In the genomic region with DNA sequence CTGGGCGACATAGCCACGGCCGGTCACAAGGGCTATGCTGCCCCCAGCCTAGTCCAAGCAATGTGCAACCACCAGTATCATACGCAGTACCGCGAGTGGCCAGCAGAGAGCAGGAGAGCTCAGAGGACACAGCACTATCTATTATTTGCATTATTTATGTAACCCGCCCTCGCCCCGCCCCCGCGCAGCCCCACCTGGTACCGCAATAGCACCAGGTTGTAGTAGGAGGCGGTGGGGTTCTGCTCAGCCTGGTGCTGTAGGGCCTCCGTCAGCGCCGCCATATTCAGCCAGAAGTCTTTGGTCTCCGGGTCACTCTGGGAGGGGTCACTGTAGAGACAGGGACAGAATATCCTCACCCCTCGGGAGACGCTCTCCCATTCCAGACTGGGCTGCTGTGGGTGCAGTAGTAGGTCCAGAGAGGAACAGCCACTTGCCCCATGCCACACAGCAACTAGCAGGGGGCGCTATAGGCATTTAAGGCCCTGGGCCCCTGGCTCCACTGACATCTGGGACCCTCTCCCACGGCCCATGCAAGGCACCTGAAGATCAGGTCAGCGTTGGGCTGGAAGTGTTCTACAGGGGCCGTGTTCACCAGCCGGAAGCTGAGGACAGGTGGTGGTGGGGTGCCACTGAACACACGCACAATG, we compare ENCODE assay signal across 8 mouse cellular contexts. TPM values are rescaled to one million over a fixed set of nuclear protein-coding genes. Genes with fewer than 3 reads are reported as not detected.
DNase-seq lines count a peak whose midpoint lies in the region; ATAC-seq and TF ChIP-seq lines count a peak whose summit lies in the region.

No protein-coding gene starts in this region.

- no peak overlapping the region for H3K27ac ChIP-seq in forebrain, embryonic 13.5 days
- peak overlapping the region; percentile 60 for H3K27ac ChIP-seq in layer of hippocampus, adult 2 months

- no peaks in the 10 kb centered on the region for H3K9me3 ChIP-seq in E14TG2a.4 (ENCODE audit: low read length)
- H3K9me3 ChIP-seq in forebrain, embryonic 13.5 days (replicated peaks): no peaks in the 10 kb centered on the region

- WGBS in forebrain, embryonic 13.5 days: 23% methylated on average over 25 of the region's 25 CpGs
- WGBS in lung, adult 2 months: 31% methylated on average over 25 of the region's 25 CpGs

- H3K27me3 ChIP-seq in E14TG2a.4 (ENCODE audit: insufficient read depth, low read length): peaks cover 4% of the 10 kb centered on the region
- H3K27me3 ChIP-seq in forebrain, embryonic 13.5 days: peaks cover 28% of the 10 kb centered on the region

- TF ChIP-seq POLR2A in lung, adult 2 months (IDR thresholded peaks at IDR 0.05; ENCODE audit: borderline replicate concordance, extremely low read depth, low read depth, low read length): no peak

- peaks cover 57% of the 10 kb centered on the region for H3K4me1 ChIP-seq in E14TG2a.4 (replicated peaks; ENCODE audit: low read depth, low read length)
- H3K4me1 ChIP-seq in forebrain, embryonic 13.5 days: peaks cover 8% of the 10 kb centered on the region
- H3K4me1 ChIP-seq in lung, adult 2 months (ENCODE audit: control insufficient read depth, insufficient read depth, low read length): no peaks in the 10 kb centered on the region

- H3K4me2 ChIP-seq in forebrain, embryonic 13.5 days: peak overlapping the region; percentile 49

- peak; percentile 39 for TF ChIP-seq CTCF in E14TG2a.4 (conservative IDR thresholded peaks at IDR 0.05; ENCODE audit: low read length)
- TF ChIP-seq CTCF in layer of hippocampus, adult 2 months (conservative IDR thresholded peaks at IDR 0.05): peak; percentile 92
- TF ChIP-seq CTCF in lung, adult 2 months (IDR thresholded peaks at IDR 0.05; ENCODE audit: insufficient read depth, low read length): peak; percentile 88

- H3K36me3 ChIP-seq in E14TG2a.4 (ENCODE audit: insufficient read depth, low read length): peaks cover 32% of the 10 kb centered on the region
- peaks cover 27% of the 10 kb centered on the region for H3K36me3 ChIP-seq in forebrain, embryonic 13.5 days (ENCODE audit: poor library complexity, severe bottlenecking)

- peak; percentile 72 for DNase-seq in c-Kit-positive CD71-positive TER-119-positive erythroid progenitor cells, embryonic 14.5 days (ENCODE audit: low spot score)
- peak; percentile 90 for DNase-seq in heart, postnatal 4 days
- DNase-seq in layer of hippocampus, adult 2 months (ENCODE audit: low spot score in 2 of 2): peak; percentile 79 to 91
- DNase-seq in lung, adult 2 months: peak; percentile 82
- peak; percentile 78 for DNase-seq in thymus, postnatal 14 days

- H3K9ac ChIP-seq in forebrain, embryonic 13.5 days: peak overlapping the region; percentile 30; the same call in 1 of the 2 replicates

- ATAC-seq in forebrain, embryonic 13.5 days: peak; percentile 78
- peak; percentile 56; the same call in 1 of the 2 replicates for ATAC-seq in neutrophil, adult 5-6 weeks (ENCODE audit: extremely low read depth, insufficient number of reproducible peaks, low FRiP score, poor library complexity, severe bottlenecking)

- H3K4me3 ChIP-seq in E14TG2a.4 (replicated peaks; ENCODE audit: low read length): peak overlapping the region; percentile 71
- H3K4me3 ChIP-seq in forebrain, embryonic 13.5 days: 0 out of 2 replicates have a peak overlapping the region, but pooled peaks have one; percentile 17
- peak overlapping the region; percentile 6; the same call in 1 of the 2 replicates for H3K4me3 ChIP-seq in layer of hippocampus, adult 2 months
- no peak overlapping the region for H3K4me3 ChIP-seq in lung, adult 2 months (replicated peaks; ENCODE audit: extremely low read depth, low read depth, low read length)

RNA-seq across cellular contexts. Expression of a gene that starts 8.3 kb away (rescaled TPM):
- polyA plus RNA-seq in forebrain, embryonic 13.5 days (2015; fragmentation: Nextera tagmentation; extraction: Ambion mirVana): 0.33 and 0.44 TPM in 2 replicates
- total RNA-seq in heart, postnatal 4 days (2021): 1 to 10 TPM; 7.5 to 7.6 TPM
- under 1 TPM; 0.72 to 0.81 TPM for total RNA-seq in layer of hippocampus, adult 2 months (2021)
- 25.0 and 31.3 TPM in 2 replicates for polyA plus RNA-seq in lung, adult 2 months (2012; rRNA removed)
- 0.58 and 0.86 TPM in 2 replicates for total RNA-seq in neutrophil, adult 5-6 weeks (2017)

RNA-seq across cellular contexts. Expression of a gene that starts 15.6 kb away (rescaled TPM):
- polyA plus RNA-seq in forebrain, embryonic 13.5 days (2015; fragmentation: Nextera tagmentation; extraction: Ambion mirVana): 39.6 and 47.2 TPM in 2 replicates
- total RNA-seq in heart, postnatal 4 days (2021): 1 to 10 TPM; 1.6 to 2.4 TPM
- 100 to 1,000 TPM; 101 to 112 TPM for total RNA-seq in layer of hippocampus, adult 2 months (2021)
- 20.0 and 23.3 TPM in 2 replicates for polyA plus RNA-seq in lung, adult 2 months (2012; rRNA removed)
- 78.8 and 80.4 TPM in 2 replicates for total RNA-seq in neutrophil, adult 5-6 weeks (2017)

RNA-seq across cellular contexts. Expression of a gene that starts 20.9 kb away (rescaled TPM):
- 0.47 TPM in 1 of 2 replicates, not detected in the other for polyA plus RNA-seq in forebrain, embryonic 13.5 days (2015; fragmentation: Nextera tagmentation; extraction: Ambion mirVana)
- 1 to 10 TPM; 6.6 to 6.9 TPM for total RNA-seq in heart, postnatal 4 days (2021)
- total RNA-seq in layer of hippocampus, adult 2 months (2021): 1 to 10 TPM in 1 of 2 experiments, not detected in 1; 2.1 TPM
- 58.5 and 60.7 TPM in 2 replicates for polyA plus RNA-seq in lung, adult 2 months (2012; rRNA removed)
- total RNA-seq in neutrophil, adult 5-6 weeks (2017): 4.5 and 10.0 TPM in 2 replicates

RNA-seq across cellular contexts. Expression of a gene that starts 33.8 kb away (rescaled TPM):
- 1.6 and 1.7 TPM in 2 replicates for polyA plus RNA-seq in forebrain, embryonic 13.5 days (2015; fragmentation: Nextera tagmentation; extraction: Ambion mirVana)
- 10 to 100 TPM; 15.8 TPM for total RNA-seq in heart, postnatal 4 days (2021)
- 1 to 10 TPM; 5.3 TPM for total RNA-seq in layer of hippocampus, adult 2 months (2021)
- 56.6 and 72.7 TPM in 2 replicates for polyA plus RNA-seq in lung, adult 2 months (2012; rRNA removed)
- 19.0 and 25.7 TPM in 2 replicates for total RNA-seq in neutrophil, adult 5-6 weeks (2017)

RNA-seq across cellular contexts. Expression of a gene that starts 38.4 kb away (rescaled TPM):
- 13.0 and 15.8 TPM in 2 replicates for polyA plus RNA-seq in forebrain, embryonic 13.5 days (2015; fragmentation: Nextera tagmentation; extraction: Ambion mirVana)
- total RNA-seq in heart, postnatal 4 days (2021): 1 to 10 TPM; 1.3 to 1.4 TPM
- 100 to 1,000 TPM; 263 to 264 TPM for total RNA-seq in layer of hippocampus, adult 2 months (2021)
- 0.25 and 0.32 TPM in 2 replicates for polyA plus RNA-seq in lung, adult 2 months (2012; rRNA removed)
- 0.12 TPM in 2 replicates for total RNA-seq in neutrophil, adult 5-6 weeks (2017)

Comparison
In these comparisons a context has a peak if more than half of its experiments do, and no peak if none do; other contexts are left out.
1. CTCF ChIP-seq: peak in every context shown above with its lines; median percentile 92 in layer of hippocampus, adult 2 months; 88 in lung, adult 2 months; 39 in E14TG2a.4.
2. RNA of a gene that starts 15.6 kb away (total RNA-seq): 101 to 112 TPM in layer of hippocampus, adult 2 months and 78.8 to 80.4 TPM in neutrophil, adult 5-6 weeks; 1.6 to 2.4 TPM in heart, postnatal 4 days; every median in the first group is over 10 times any median in the second.
3. Peak in every context shown above with its lines, with median percentiles within 50 percentile points of each other: DNase-seq.